ENCODE assay signal across 10 mouse cellular contexts in genomic region chr9:70249881-70250681, GRCm38 (mm10). TPM values are rescaled to one million over a fixed set of nuclear protein-coding genes. Genes with fewer than 3 reads are reported as not detected.
DNase-seq lines count a peak whose midpoint lies in the region; ATAC-seq and TF ChIP-seq lines count a peak whose summit lies in the region.
"Had no signal": no experiment of that assay in that cellular context is flagged by ENCODE, and none has a peak within 500 bp of the region (broad histone marks: within the 10 kb centered on the region; RNA-seq: fewer than 3 reads in every experiment).

No protein-coding gene starts in this region.

- peaks cover 16% of the 10 kb centered on the region for H3K4me1 ChIP-seq in heart, adult 2 months (ENCODE audit: control insufficient read depth, insufficient read depth, low read length)
- H3K4me1 ChIP-seq in ES-E14 (ENCODE audit: control insufficient read depth in 2 of 2, insufficient read depth in 2 of 2, low read length in 2 of 2, poor library complexity in 1 of 2): peaks cover 19 to 31% of the 10 kb centered on the region in 2 experiments; a peak in 3 of 4 replicates
- H3K4me1 ChIP-seq in lung, postnatal 0 days (ENCODE audit: insufficient read depth, low read depth, low read length): peaks cover 24% of the 10 kb centered on the region; the same call in 1 of the 2 replicates
- H3K4me1 ChIP-seq: liver, embryonic 13.5 days had no signal

- no peak for TF ChIP-seq POLR2A in heart, adult 2 months (IDR thresholded peaks at IDR 0.05; ENCODE audit: insufficient read depth, low read depth, low read length)

- H3K27me3 ChIP-seq in heart, adult 2 months (ENCODE audit: control insufficient read depth, insufficient read depth, low read length): no peaks in the 10 kb centered on the region
- no peaks in the 10 kb centered on the region for H3K27me3 ChIP-seq in lung, postnatal 0 days (replicated peaks; ENCODE audit: insufficient read depth, low read length)
- H3K27me3 ChIP-seq: liver, embryonic 13.5 days had no signal

- H3K9me3 ChIP-seq in ES-E14 (ENCODE audit: control insufficient read depth, insufficient read depth, low read depth, low read length): no peaks in the 10 kb centered on the region
- no peaks in the 10 kb centered on the region for H3K9me3 ChIP-seq in lung, postnatal 0 days (ENCODE audit: low read length)
- H3K9me3 ChIP-seq: liver, embryonic 13.5 days had no signal

- in situ Hi-C loops in ES-E14 (cut with MboI; ENCODE audit: low sequenced_read_pairs in 2 of 2, unreplicated experiment in 2 of 2): no loop called here

- peaks cover 4% of the 10 kb centered on the region; the same call in 1 of the 2 replicates for H3K36me3 ChIP-seq in heart, adult 2 months (ENCODE audit: control insufficient read depth, insufficient read depth, low read length)
- H3K36me3 ChIP-seq in ES-E14 (ENCODE audit: control insufficient read depth, insufficient read depth, low read length, poor library complexity, severe bottlenecking): no peaks in the 10 kb centered on the region
- H3K36me3 ChIP-seq in lung, postnatal 0 days (ENCODE audit: insufficient read depth, low read length): no peaks in the 10 kb centered on the region
- H3K36me3 ChIP-seq: liver, embryonic 13.5 days had no signal

- DNase-seq in heart, adult 2 months: peak; percentile 43 to 65
- no peak for DNase-seq in heart, postnatal 25 days (ENCODE audit: low spot score)
- DNase-seq in ES-E14 (ENCODE audit: low read depth, low spot score): no peak
- DNase-seq in gastrocnemius, postnatal 25 days: peak; percentile 32
- DNase-seq in lung, postnatal 0 days (ENCODE audit: low spot score): peak; percentile 77
- DNase-seq in layer of hippocampus, postnatal 14 days (ENCODE audit: low spot score in 2 of 2): no peak
- no peak for DNase-seq in urinary bladder, postnatal 10 days (ENCODE audit: low spot score)
- DNase-seq in layer of hippocampus, adult 9-11 months: no peak
- DNase-seq: cerebellum, postnatal 10 days; liver, embryonic 13.5 days had no signal

- H3K4me3 ChIP-seq in heart, adult 2 months: no peak overlapping the region
- no peak overlapping the region for H3K4me3 ChIP-seq in ES-E14 (ENCODE audit: insufficient read depth in 1 of 2, low read depth in 1 of 2, low read length in 2 of 2, poor library complexity in 1 of 2, severe bottlenecking in 1 of 2)
- no peak overlapping the region for H3K4me3 ChIP-seq in lung, postnatal 0 days (ENCODE audit: low read depth, low read length)
- H3K4me3 ChIP-seq: liver, embryonic 13.5 days had no signal

- intact Hi-C loops in heart, adult 2 months (cut with DNase I): no loop called here
- intact Hi-C loops in heart, postnatal 25 days (cut with DNase I): no loop called here

- H3K27ac ChIP-seq in heart, adult 2 months: no peak overlapping the region; the same call in 1 of the 2 replicates
- peak overlapping the region; percentile 58; the same call in 1 of the 2 replicates for H3K27ac ChIP-seq in ES-E14 (ENCODE audit: insufficient read depth, low read depth, low read length, poor library complexity, severe bottlenecking)
- H3K27ac ChIP-seq in lung, postnatal 0 days (ENCODE audit: low read length): peak overlapping the region; percentile 66
- H3K27ac ChIP-seq: liver, embryonic 13.5 days had no signal

- H3K4me2 ChIP-seq in lung, postnatal 0 days (replicated peaks; ENCODE audit: low read depth, low read length): no peak overlapping the region
- H3K4me2 ChIP-seq: liver, embryonic 13.5 days had no signal

- 41% methylated on average over 12 of the region's 12 CpGs for WGBS in heart, adult 2 months
- 24% methylated on average over 12 of the region's 12 CpGs for WGBS in lung, postnatal 0 days

- no peak overlapping the region for H3K9ac ChIP-seq in heart, adult 2 months (ENCODE audit: low read depth, low read length)
- no peak overlapping the region for H3K9ac ChIP-seq in ES-E14 (ENCODE audit: insufficient read depth, low read depth, low read length, poor library complexity, severe bottlenecking)
- no peak overlapping the region for H3K9ac ChIP-seq in lung, postnatal 0 days (replicated peaks; ENCODE audit: low read depth)
- H3K9ac ChIP-seq: liver, embryonic 13.5 days had no signal

- H3K79me2 ChIP-seq in heart, adult 2 months (replicated peaks; ENCODE audit: control insufficient read depth, insufficient read depth, low read length): peaks cover under 1% of the 10 kb centered on the region

- ATAC-seq in lung, postnatal 0 days: peak; percentile 89

- TF ChIP-seq EP300 in heart, adult 2 months (IDR thresholded peaks at IDR 0.05; ENCODE audit: insufficient read depth, low read depth, low read length): no peak
- TF ChIP-seq EP300 in lung, postnatal 0 days (IDR thresholded peaks at IDR 0.05): peak; percentile 91

- TF ChIP-seq CTCF in heart, adult 2 months (IDR thresholded peaks at IDR 0.05): no peak
- no peak for TF ChIP-seq CTCF in lung, postnatal 0 days (IDR thresholded peaks at IDR 0.05)

TF ChIP-seq in ES-E14, 5 proteins besides CTCF, POLR2A, EP300 and RAD21:
- no peak for TF ChIP-seq MAFK (IDR thresholded peaks at IDR 0.05; ENCODE audit: insufficient read depth, low read depth, low read length)
- TF ChIP-seq ZC3H11A (IDR thresholded peaks at IDR 0.05; ENCODE audit: borderline replicate concordance, low read depth, low read length): no peak
- no peak for TF ChIP-seq ZNF384 (IDR thresholded peaks at IDR 0.05; ENCODE audit: low read depth, low read length)
- no peak for TF ChIP-seq HCFC1 (IDR thresholded peaks at IDR 0.05; ENCODE audit: borderline replicate concordance, insufficient read depth, low read length)
- TF ChIP-seq CHD2 (IDR thresholded peaks at IDR 0.05; ENCODE audit: low read depth, low read length): no peak
TF ChIP-seq in ES-E14: peak in this region for 0.

RNA-seq across cellular contexts. Expression of gene Myo1e, which starts 42.9 kb away (rescaled TPM):
- 10 to 100 TPM in 1 of 2 experiments, 1 to 10 TPM in 1; 8.5 to 11.3 TPM for total RNA-seq in heart, adult 2 months (2021)
- polyA plus RNA-seq in heart, adult 2 months (2012; rRNA removed): 3.9 and 5.8 TPM in 2 replicates
- total RNA-seq in heart, postnatal 25 days (2021): 10 to 100 TPM; 10.6 to 12.2 TPM
- 21.3 and 22.0 TPM in 2 replicates for total RNA-seq in ES-E14 (2012; rRNA removed)
- total RNA-seq in gastrocnemius, postnatal 25 days (2021): 1 to 10 TPM; 8.6 to 8.9 TPM
- polyA plus RNA-seq in lung, postnatal 0 days (2015; fragmentation: Nextera tagmentation; extraction: Ambion mirVana): 36.0 and 43.0 TPM in 2 replicates
- 10 to 100 TPM in 1 of 2 experiments, 1 to 10 TPM in 1; 9.5 to 11.1 TPM for total RNA-seq in layer of hippocampus, postnatal 14 days (2021)

Comparison
In these comparisons a context has a peak if more than half of its experiments do, and no peak if none do; other contexts are left out.
1. DNase-seq: peak in heart, adult 2 months (2 of 2), gastrocnemius, postnatal 25 days (single experiment) and lung, postnatal 0 days (single experiment); none in heart, postnatal 25 days (single experiment), ES-E14 (single experiment), layer of hippocampus, postnatal 14 days (0 of 2), urinary bladder, postnatal 10 days (single experiment) and layer of hippocampus, adult 9-11 months (single experiment).